Mouse (Mus musculus) neutrophil, adult 83 days (primary cell): ENCODE results near the gene Olfr374. TPM values are rescaled to one million over a fixed set of nuclear protein-coding genes. Genes with fewer than 3 reads are reported as not detected.

Experiments
- total RNA-seq, 2 experiments: library from RNA; stranded (reverse); gene quantifications; one replicate each; pipeline ENCODE4 v1.2.4; 2023

The Olfr374 gene
- under 1 TPM; 0.13 to 0.18 TPM for total RNA-seq

GRCm38 (mm10) chr8:72106740-72107139, at the start of gene Olfr374:
Gene Olfr374, plus strand, starts transcription at chr8:72107040.

GRCm38 (mm10) chr8:72082877-72083276, 24.0 kb upstream of the Olfr374 start, which contains the start of gene Olfr373:
Gene Olfr373, plus strand, starts transcription at chr8:72083177.

GRCm38 (mm10) chr8:72134756-72135445, 28.1 kb downstream of the Olfr374 start, which contains the start of gene Tpm4:
Gene Tpm4, plus strand, starts transcription at chr8:72134975.

GRCm38 (mm10) chr8:72160707-72161697, 54.2 kb downstream of the Olfr374 start, which contains the start of gene Rab8a:
Gene Rab8a, plus strand, starts transcription at chr8:72161200.

Other genes starting within 250 kb of the Olfr374 start
- gene Zfp709, start 225.0 kb upstream of the Olfr374 start, total RNA-seq: 1 to 10 TPM; 3.5 to 4.4 TPM
- gene Zfp882, start 198.4 kb upstream of the Olfr374 start, total RNA-seq: 1 to 10 TPM; 1.4 to 2.1 TPM
- gene Zfp617, start 198.4 kb upstream of the Olfr374 start, total RNA-seq: 1 to 10 TPM; 6.3 to 7.9 TPM
- gene Zfp961, start 156.0 kb upstream of the Olfr374 start, total RNA-seq: 1 to 10 TPM; 9.6 to 9.7 TPM
- 100 to 1,000 TPM; 225 TPM for gene Cyp4f18, start 97.4 kb upstream of the Olfr374 start, total RNA-seq
- gene Olfr372, start 65.8 kb upstream of the Olfr374 start, total RNA-seq: under 1 TPM; 0.13 to 0.46 TPM
- gene Olfr373, start 23.9 kb upstream of the Olfr374 start, total RNA-seq: under 1 TPM; 0.31 to 0.53 TPM
- 100 to 1,000 TPM; 161 to 196 TPM for gene Tpm4, start 27.9 kb downstream of the Olfr374 start, total RNA-seq
- gene Rab8a, start 54.2 kb downstream of the Olfr374 start, total RNA-seq: 100 to 1,000 TPM; 120 TPM
- 10 to 100 TPM; 12.3 to 13.4 TPM for gene Hsh2d, start 82.6 kb downstream of the Olfr374 start, total RNA-seq
- gene Cib3, start 105.8 kb downstream of the Olfr374 start, total RNA-seq: under 1 TPM in 1 of 2 experiments, not detected in 1; 0.28 TPM
- gene Gm11034, start 106.6 kb downstream of the Olfr374 start, total RNA-seq: not detected
- gene Fam32a, start 112.7 kb downstream of the Olfr374 start, total RNA-seq: 100 to 1,000 TPM; 101 to 115 TPM
- 100 to 1,000 TPM; 149 TPM for gene Ap1m1, start 133.0 kb downstream of the Olfr374 start, total RNA-seq
- gene Gm10282, start 198.2 kb downstream of the Olfr374 start, total RNA-seq: 100 to 1,000 TPM in 1 of 2 experiments, 10 to 100 TPM in 1; 84.2 to 100 TPM
- gene Klf2, start 212.0 kb downstream of the Olfr374 start, total RNA-seq: 1,000 to 10,000 TPM; 1,979 to 2,643 TPM